Mouse (Mus musculus) neutrophil, adult 83 days (primary cell): Measurements from ENCODE around the gene Dnpep. TPM values are rescaled to one million over a fixed set of nuclear protein-coding genes. Genes with fewer than 3 reads are reported as not detected.

Source experiments
- total RNA-seq, 2 experiments: library from RNA; stranded (reverse); gene quantifications; one replicate each; pipeline ENCODE4 v1.2.4; 2023

Gene Dnpep
- 10 to 100 TPM; 26.2 to 31.6 TPM for total RNA-seq

GRCm38 (mm10) chr1:75317241-75318201 lies at the start of gene Dnpep:
Gene Dnpep (minus strand): TSS chr1:75317990.

DNA sequence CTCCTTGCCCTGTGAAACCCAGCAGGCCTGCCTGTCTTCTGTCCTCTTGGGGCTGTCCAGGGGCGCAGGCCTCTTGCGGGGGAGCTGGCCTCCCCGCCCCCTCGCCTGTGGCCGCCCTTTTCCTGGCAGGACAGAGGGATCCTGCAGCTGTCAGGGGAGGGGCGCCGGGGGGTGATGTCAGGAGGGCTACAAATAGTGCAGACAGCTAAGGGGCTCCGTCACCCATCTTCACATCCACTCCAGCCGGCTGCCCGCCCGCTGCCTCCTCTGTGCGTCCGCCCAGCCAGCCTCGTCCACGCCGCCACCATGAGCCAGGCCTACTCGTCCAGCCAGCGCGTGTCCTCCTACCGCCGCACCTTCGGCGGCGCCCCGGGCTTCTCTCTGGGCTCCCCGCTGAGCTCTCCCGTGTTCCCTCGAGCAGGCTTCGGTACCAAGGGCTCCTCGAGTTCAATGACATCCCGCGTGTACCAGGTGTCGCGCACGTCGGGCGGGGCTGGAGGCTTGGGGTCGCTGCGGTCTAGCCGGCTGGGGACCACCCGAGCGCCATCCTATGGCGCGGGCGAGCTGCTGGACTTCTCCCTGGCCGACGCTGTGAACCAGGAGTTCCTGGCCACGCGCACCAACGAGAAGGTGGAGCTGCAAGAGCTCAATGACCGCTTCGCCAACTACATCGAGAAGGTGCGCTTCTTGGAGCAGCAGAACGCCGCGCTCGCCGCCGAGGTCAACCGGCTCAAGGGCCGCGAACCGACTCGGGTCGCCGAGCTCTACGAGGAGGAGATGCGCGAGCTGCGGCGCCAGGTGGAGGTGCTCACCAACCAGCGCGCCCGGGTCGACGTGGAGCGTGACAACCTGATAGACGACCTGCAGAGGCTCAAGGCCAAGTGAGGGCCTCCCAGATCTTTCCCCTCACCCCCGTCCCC lies 42.6 kb upstream of the Dnpep start, which contains the start of gene Des:
TSS of gene Des (plus strand) at position 218 of the 920 bp plus-strand sequence.

GRCm38 (mm10) chr1:75278228-75278627 lies 39.6 kb downstream of the Dnpep start, which contains the start of gene Resp18:
Gene Resp18 (minus strand): TSS chr1:75278415.

DNA sequence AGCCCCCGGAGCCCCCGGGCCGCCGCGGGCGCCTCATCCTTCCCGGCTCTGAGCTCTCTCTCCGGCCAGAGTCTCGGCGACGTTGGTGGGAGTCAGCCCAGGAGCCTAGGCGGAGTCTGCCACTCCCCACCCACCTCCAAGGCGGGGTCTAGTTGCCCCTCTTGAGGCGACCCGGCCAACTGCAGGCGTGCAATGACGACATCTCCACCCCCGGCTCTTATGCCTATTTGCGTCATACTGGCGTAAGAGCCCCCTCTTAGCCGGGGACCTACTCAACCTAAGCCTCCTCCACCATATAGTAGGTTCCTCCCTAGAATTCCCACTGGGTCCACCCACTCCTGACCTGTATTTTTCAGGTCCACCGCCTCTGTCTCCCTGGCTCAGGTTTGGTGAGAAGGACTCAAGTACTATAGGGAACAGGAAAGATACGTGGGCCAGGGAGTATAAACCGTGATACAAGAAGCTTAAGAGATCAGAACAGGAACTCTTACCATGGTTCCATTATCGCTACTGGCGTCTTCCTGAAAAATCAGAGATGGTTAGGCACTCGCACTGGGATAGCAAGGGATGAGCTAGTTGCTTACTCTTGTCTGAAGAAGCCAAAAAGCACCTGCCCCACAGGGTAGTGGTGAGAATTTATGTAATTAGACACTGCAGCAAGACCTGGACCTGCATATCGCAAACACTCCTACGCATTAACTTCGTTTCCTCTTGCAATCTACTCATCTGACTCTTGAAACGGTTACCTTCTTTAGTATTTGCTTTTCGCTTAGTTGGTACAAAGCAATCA lies 53.5 kb downstream of the Dnpep start, which contains the start of gene Ptprn:
TSS of gene Ptprn (minus strand) at position 412 of the 790 bp plus-strand sequence.

Other genes starting within 250 kb of the Dnpep start
- 1 to 10 TPM; 6.2 to 7.5 TPM for gene Nhej1, start 192.8 kb downstream of the Dnpep start, total RNA-seq
- 1 to 10 TPM in 1 of 2 experiments, under 1 TPM in 1; 0.97 to 1.7 TPM for gene Slc23a3, start 184.1 kb downstream of the Dnpep start, total RNA-seq
- 100 to 1,000 TPM; 107 to 118 TPM for gene Cnppd1, start 175.3 kb downstream of the Dnpep start, total RNA-seq
- gene Retreg2, start 175.2 kb downstream of the Dnpep start, total RNA-seq = 10 to 100 TPM; 67.3 to 75.8 TPM
- gene Zfand2b, start 149.3 kb downstream of the Dnpep start, total RNA-seq = 10 to 100 TPM; 52.0 to 53.7 TPM
- 10 to 100 TPM in 1 of 2 experiments, 1 to 10 TPM in 1; 9.1 to 15.4 TPM for gene Abcb6, start 137.6 kb downstream of the Dnpep start, total RNA-seq
- 10 to 100 TPM; 20.1 to 20.9 TPM for gene Ankzf1, start 125.8 kb downstream of the Dnpep start, total RNA-seq
- gene Atg9a, start 125.8 kb downstream of the Dnpep start, total RNA-seq = 10 to 100 TPM; 69.5 to 69.6 TPM
- 10 to 100 TPM; 20.6 to 23.3 TPM for gene Glb1l, start 107.2 kb downstream of the Dnpep start, total RNA-seq
- 100 to 1,000 TPM; 136 to 150 TPM for gene Stk16, start 107.2 kb downstream of the Dnpep start, total RNA-seq
- gene Tuba4a, start 98.1 kb downstream of the Dnpep start, total RNA-seq = 100 to 1,000 TPM; 408 to 432 TPM
- not detected for gene A630095N17Rik, start 85.9 kb downstream of the Dnpep start, total RNA-seq
- gene Dnajb2, start 81.6 kb downstream of the Dnpep start, total RNA-seq = 10 to 100 TPM; 13.0 to 17.9 TPM
- gene Ptprn, start 53.5 kb downstream of the Dnpep start, total RNA-seq = not detected
- gene Resp18, start 39.6 kb downstream of the Dnpep start, total RNA-seq = not detected
- gene Des, start 42.3 kb upstream of the Dnpep start, total RNA-seq = under 1 TPM; 0.11 to 0.38 TPM
- gene Speg, start 57.3 kb upstream of the Dnpep start, total RNA-seq = not detected
- gene Gmppa, start 117.9 kb upstream of the Dnpep start, total RNA-seq = 10 to 100 TPM; 46.4 to 47.9 TPM
- gene Asic4, start 132.4 kb upstream of the Dnpep start, total RNA-seq = not detected
- 1 to 10 TPM; 1.2 to 1.5 TPM for gene Chpf, start 161.3 kb upstream of the Dnpep start, total RNA-seq
- gene Tmem198, start 161.5 kb upstream of the Dnpep start, total RNA-seq = not detected
- gene Obsl1, start 188.5 kb upstream of the Dnpep start, total RNA-seq = under 1 TPM in 1 of 2 experiments, not detected in 1; 0.24 TPM
- gene Inha, start 189.1 kb upstream of the Dnpep start, total RNA-seq = not detected
- gene Stk11ip, start 203.5 kb upstream of the Dnpep start, total RNA-seq = 10 to 100 TPM; 32.4 to 36.6 TPM
- gene Slc4a3, start 228.3 kb upstream of the Dnpep start, total RNA-seq = under 1 TPM in 1 of 2 experiments, not detected in 1; 0.13 TPM